Mouse (Mus musculus): ENCODE measurements at regions not wholly inside any gene's neighbourhood (a gene's known extent, or its start where the extent isn't known, plus 50 kb on each side); places are given as distances from the start of the nearest gene placed in this dataset.

DNA sequence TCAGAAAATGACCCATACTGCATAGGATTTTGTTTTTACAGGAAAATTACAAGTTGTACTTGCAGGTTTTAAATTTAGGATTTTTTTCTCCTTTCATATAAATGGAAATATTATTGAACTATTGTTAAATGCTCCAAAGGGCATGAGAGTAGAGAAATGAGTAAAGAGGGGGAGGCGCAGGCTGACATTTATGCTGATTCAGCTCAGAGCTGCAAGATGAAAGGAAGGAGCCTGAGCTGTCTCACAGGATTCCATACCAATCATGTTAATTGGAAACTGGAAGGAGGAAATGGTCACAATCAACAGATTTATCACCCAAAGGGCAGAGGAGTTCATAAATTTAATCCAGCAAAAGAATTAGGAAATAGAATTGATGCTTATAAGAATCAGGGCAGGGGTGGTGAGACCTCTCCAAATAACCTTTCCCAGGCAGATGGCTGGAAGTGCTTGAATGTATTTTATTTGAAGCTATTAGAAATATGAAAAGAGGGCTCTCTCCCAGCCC lies 1046.2 kb upstream of the Lrrc6 start:
- TF ChIP-seq CTCF (conservative IDR thresholded peaks at IDR 0.05; ENCODE audit: insufficient read depth, insufficient read length, low read depth, low read length) (no peak), POLR2A (IDR thresholded peaks at IDR 0.05; ENCODE audit: low read depth, low read length) (no peak)
